Mouse (Mus musculus): ENCODE measurements around the gene Slc46a1. TPM values are rescaled to one million over a fixed set of nuclear protein-coding genes. Genes with fewer than 3 reads are reported as not detected.
A peak's percentile ranks its signal among the peaks of the same experiment; 100 is the strongest.

Slc46a1 gene
- total RNA-seq (2021) = 10 to 100 TPM; 15.4 to 16.7 TPM
- long read RNA-seq, experiment 1, transcript Slc46a1-201 (5 exons, 1,978 nt) = major isoform, 23 of 23 reads
- long read RNA-seq, experiment 1, partial matches to known transcripts = 0 of 23 reads
- long read RNA-seq, experiment 1, other reads (novel, unspliced or antisense) = 0 of 23 reads
- long read RNA-seq, experiment 2, transcript Slc46a1-201 (5 exons, 1,978 nt) = major isoform, 37 of 40 reads
- long read RNA-seq, experiment 2, partial matches to known transcripts = 3 of 40 reads
- long read RNA-seq, experiment 2, other reads (novel, unspliced or antisense) = 0 of 40 reads

GRCm38 (mm10) chr11:78465568-78466180, at the start of gene Slc46a1:
Gene Slc46a1, plus strand, starts transcription at chr11:78465697.
- DNase-seq (ENCODE audit: low spot score in 2 of 2) = peak; percentile 64 to 83

DNA sequence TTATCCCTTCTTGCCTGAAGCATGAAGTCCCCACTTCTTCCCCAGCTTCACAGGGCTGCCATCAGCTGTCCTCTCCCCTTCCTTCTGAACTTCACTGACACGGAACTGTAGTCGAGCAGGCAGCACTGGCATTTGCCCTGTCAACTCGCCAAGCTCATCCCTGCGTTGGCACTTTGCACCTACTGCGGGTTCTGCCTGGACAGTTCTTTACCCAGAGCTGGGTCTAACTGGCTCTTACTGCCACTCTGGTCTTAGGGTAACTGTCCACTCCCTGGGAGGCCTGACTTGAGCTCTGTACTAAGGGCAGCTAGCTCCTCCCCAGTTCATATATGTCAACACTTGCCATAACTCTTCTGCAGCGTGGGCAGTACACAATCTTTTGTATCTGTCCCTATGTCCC, 48.6 kb upstream of the Slc46a1 start:
- no peak for DNase-seq (ENCODE audit: low spot score in 2 of 2)

- no peak for DNase-seq (ENCODE audit: low spot score in 2 of 2)
These were observed 45.1 kb upstream of the Slc46a1 start for GRCm38 (mm10) chr11:78420263-78420889.

GRCm38 (mm10) chr11:78421201-78422009, 44.1 kb upstream of the Slc46a1 start:
- DNase-seq (ENCODE audit: low spot score in 2 of 2) = no peak

- no peak for DNase-seq (ENCODE audit: low spot score in 2 of 2)
These were observed 43.3 kb upstream of the Slc46a1 start, which contains the start of gene Slc13a2 for GRCm38 (mm10) chr11:78422055-78422819. Gene Slc13a2, minus strand, starts transcription at chr11:78422217.

- DNase-seq (ENCODE audit: low spot score in 2 of 2) = no peak
These were observed 41.1 kb upstream of the Slc46a1 start for GRCm38 (mm10) chr11:78424352-78424751.

GRCm38 (mm10) chr11:78425572-78425971, 39.9 kb upstream of the Slc46a1 start:
- DNase-seq (ENCODE audit: low spot score in 2 of 2) = no peak

DNA sequence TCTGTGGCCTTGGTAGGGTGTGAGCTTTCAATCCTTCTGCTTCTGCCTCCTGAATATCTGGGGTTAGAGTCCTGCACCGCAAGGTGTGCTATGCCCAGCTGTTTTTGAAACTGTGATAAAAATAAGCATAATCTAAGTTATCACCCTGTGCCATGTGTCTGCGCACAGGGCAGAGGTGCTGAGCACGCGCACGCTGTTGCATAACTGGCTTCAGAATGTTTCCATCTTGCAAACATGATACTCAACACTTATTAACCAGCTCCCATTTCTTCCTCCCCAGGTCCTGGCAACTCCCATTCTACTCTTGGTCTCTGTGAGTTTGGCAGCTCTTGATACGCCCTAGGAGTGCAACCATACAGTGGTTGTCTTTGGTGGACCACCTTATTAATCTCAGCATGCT, 37.8 kb upstream of the Slc46a1 start:
- DNase-seq (ENCODE audit: low spot score in 2 of 2) = no peak

GRCm38 (mm10) chr11:78428309-78428708, 37.2 kb upstream of the Slc46a1 start:
- no peak for DNase-seq (ENCODE audit: low spot score in 2 of 2)

DNA sequence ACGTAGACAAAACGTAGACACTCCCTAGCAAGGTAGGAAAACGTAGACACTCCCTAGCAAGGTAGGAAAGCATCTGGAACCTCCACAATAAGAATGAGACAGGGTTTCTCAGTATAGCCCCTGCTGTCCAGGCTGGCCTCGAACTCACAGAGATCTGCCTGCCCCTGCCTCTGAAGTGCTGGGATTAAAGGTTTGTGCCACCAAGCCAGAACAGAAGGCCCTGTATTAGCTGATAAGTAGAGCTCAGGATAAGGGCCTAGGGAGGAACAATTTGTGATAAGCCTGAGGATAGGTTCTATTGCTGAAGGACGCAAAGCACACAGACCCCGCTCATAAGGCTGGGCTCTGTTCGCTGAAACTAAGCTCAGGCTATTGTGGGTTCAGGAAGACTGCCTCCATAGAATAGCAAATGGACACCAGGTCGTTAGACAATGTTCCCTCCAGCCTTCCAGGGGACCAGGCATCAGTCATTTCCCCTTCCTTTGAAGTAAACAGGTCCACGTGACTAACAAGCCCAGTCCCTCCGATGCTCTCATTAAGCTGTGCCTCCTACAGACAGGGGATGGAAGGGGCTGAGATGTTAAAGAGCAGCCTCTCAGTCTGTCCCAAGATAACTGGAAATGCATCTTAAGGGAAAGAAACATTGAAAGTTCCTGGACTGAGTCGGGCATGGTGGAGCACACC, 35.2 kb upstream of the Slc46a1 start:
- no peak for DNase-seq (ENCODE audit: low spot score in 2 of 2)

DNA sequence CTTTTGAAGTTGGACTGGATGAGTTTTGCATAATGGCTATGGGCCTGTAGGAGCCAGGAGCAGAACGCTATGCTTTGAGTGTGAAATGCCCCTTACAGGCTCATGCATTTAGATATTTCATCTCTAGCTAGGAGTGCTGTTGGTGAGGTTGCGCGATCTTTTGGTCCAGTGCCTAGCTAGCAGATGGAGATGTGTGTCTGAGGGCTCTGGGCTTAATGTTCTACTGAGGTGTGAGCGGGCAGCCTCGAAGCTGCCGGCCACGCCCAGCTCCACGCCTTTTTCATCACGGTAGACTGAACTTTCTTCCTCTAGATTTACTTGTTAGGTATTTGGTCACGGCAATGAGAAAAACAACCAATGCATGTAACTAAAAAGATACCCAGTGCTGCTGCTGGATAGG, 34.3 kb upstream of the Slc46a1 start:
- DNase-seq (ENCODE audit: low spot score in 2 of 2) = no peak

DNA sequence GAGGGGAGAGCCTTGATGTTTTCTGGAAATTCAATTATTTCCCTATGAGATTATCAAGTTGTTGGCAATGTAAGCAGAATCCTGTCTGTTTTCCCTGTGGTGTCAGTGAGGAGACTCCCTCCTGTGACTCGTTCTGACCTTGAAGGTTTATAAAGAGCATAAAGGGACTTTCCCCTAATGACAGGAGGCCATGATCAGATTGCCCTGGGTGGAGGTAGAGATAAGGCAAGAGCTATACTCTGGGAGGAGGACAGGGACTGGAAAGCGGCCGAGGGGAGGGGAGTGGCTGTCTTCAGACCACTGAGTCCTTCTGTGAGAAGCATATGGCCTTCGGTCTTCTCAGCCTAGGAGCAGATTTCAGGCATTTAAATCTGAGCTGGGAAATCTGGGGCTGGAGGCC, 31.4 kb upstream of the Slc46a1 start:
- no peak for DNase-seq (ENCODE audit: low spot score in 2 of 2)

DNA sequence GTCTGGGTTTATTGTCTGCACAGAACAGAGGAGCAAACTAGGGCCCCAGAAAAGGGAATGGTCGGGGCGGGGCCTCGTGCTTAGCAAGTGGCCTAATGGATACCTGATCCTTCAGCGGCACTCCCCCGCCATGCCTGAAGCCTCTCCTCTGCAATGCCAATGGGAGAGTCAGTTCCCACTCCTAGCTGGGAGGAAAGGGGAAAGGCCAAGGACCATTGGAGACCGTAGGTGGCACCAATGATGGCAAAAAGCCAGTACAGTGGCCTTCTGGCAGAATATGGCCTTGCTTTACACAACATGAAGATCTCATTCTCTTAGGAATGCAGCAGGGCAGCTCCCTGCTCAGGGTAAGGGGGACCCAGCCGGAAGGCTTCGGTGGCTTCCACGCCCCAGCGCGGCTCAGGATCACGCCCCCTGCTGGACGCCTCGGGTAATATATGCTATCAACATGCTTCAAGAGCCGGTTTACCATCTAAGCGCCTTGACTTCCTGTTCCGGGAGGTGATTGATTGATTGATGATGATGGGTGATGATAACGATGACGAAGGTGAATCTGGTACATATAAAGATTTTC, 29.6 kb upstream of the Slc46a1 start:
- DNase-seq (ENCODE audit: low spot score in 2 of 2) = peak; percentile 55 to 60

GRCm38 (mm10) chr11:78437182-78437581, 28.3 kb upstream of the Slc46a1 start:
- no peak for DNase-seq (ENCODE audit: low spot score in 2 of 2)

DNA sequence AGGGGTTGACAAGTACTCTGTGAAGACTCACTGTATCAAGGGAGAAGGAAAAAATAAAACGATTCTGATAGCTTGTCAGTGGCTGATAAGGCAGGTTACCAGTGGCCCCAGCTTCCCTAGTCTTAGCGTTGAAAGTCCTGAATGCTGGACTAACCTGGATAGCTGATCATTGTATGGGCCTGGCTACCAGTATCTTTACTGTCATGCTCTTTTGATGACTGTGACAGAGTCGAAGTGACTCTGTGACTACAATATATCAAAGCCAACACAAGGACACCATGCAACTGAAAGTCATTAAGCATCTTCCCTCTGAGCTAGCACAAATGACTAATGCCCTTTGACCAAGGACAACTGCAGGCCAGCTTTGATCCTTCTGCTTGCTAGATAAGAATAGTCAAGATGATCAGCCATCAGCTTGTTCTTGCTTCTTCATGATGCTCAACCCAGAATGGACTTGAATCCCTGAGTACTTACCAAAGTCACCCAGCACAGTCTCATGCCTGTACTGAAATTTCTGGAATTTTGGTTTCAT, 27.0 kb upstream of the Slc46a1 start:
- DNase-seq (ENCODE audit: low spot score in 2 of 2) = no peak

DNA sequence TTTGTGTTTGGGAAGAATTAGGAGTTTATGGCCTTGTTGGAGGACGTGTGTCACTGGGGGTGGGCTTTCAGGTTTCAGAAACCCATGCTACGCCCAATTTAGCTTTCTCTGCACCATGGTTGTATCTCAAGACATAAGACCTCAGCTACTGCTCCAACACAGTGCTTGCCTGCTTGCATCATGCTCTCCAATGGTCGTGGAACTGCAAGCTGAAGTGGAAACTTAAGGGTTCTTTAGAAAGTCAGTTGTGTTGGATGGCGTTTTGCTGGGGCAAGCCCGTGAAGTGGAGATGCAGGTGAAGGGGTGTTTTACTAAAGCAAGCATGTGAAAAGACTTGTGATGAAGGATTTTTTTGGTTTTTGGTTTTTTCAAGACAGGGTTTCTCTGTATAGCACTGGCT, 22.4 kb upstream of the Slc46a1 start:
- DNase-seq (ENCODE audit: low spot score in 2 of 2) = no peak

DNA sequence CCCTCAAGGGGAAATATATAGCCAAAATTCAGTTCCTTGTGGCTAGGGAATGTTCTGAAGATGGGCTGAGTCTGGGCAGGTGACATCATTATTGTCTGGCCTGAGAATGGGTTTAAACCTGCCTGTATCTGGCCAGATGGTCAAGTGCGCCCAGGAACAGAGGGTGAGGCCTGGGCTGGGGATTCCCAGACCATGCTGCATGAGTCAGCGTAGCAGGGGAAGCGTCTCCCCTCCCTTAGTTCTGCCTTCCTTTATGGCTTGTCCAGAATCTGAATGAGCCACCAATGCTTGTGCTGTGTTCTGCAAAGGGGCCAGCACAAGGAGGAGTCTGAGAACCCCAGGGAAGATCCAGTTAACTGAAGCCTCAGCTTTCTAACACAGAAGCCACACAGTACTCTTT, 18.3 kb upstream of the Slc46a1 start:
- no peak for DNase-seq (ENCODE audit: low spot score in 2 of 2)

GRCm38 (mm10) chr11:78448242-78448641, 17.3 kb upstream of the Slc46a1 start:
- no peak for DNase-seq (ENCODE audit: low spot score in 2 of 2)

GRCm38 (mm10) chr11:78450337-78450736, 15.2 kb upstream of the Slc46a1 start:
- no peak for DNase-seq (ENCODE audit: low spot score in 2 of 2)

- DNase-seq (ENCODE audit: low spot score in 2 of 2) = peak in 1 of 2 experiments; percentile 35
These were observed 11.8 kb upstream of the Slc46a1 start for GRCm38 (mm10) chr11:78453675-78454074.

Measured in adrenal gland, postnatal 4 days (tissue).